Mouse (Mus musculus) heart, postnatal 0 days (tissue): ENCODE results near the gene Ubash3a. TPM values are rescaled to one million over a fixed set of nuclear protein-coding genes. Genes with fewer than 3 reads are reported as not detected.

Source experiments
- ATAC-seq: fragments of 200-750 bp; cut with Nextera tagmentation; 2 replicates; pipeline ENCODE4 v1.8.0; 2017; ENCODE audit warnings: low read depth, moderate number of reproducible peaks, moderate library complexity; ENCODE audit not compliant: insufficient read depth
- DNase-seq: peaks from one replicate; pipeline ENCODE4 v3.0.0-alpha.2; 2016; ENCODE audit warnings: low spot score
- H3K27ac ChIP-seq: fragments of 300-500 bp; sonication (generic); 2 replicates; pipeline ENCODE4 v1.5.1; 2014; ENCODE audit warnings: low read depth, mild to moderate bottlenecking
- H3K27me3 ChIP-seq: fragments of 300-500 bp; sonication (generic); 2 replicates; pipeline ENCODE4 v1.6.1; 2014; ENCODE audit warnings: low read length, mixed read lengths; ENCODE audit not compliant: control insufficient read depth, insufficient read depth
- H3K36me3 ChIP-seq: fragments of 300-500 bp; sonication (generic); replicated peaks from 2 replicates; pipeline ENCODE4 v1.6.1; 2014; ENCODE audit warnings: low read length, mixed read lengths; ENCODE audit not compliant: control insufficient read depth, insufficient read depth
- H3K4me1 ChIP-seq: fragments of 300-500 bp; sonication (generic); 2 replicates; pipeline ENCODE4 v1.6.1; 2014; ENCODE audit warnings: antibody characterized with exemption; ENCODE audit not compliant: control insufficient read depth, insufficient read depth
- H3K4me2 ChIP-seq: fragments of 300-500 bp; sonication (generic); 2 replicates; pipeline ENCODE4 v1.6.1; 2014; ENCODE audit warnings: low read depth, mild to moderate bottlenecking, low read length, moderate library complexity
- H3K4me3 ChIP-seq: fragments of 300-500 bp; sonication (generic); 2 replicates; pipeline ENCODE4 v1.5.1; 2014; ENCODE audit warnings: low read depth, low read length
- H3K9ac ChIP-seq: fragments of 300-500 bp; sonication (generic); replicated peaks from 2 replicates; pipeline ENCODE4 v1.6.1; 2014; ENCODE audit warnings: low read depth, low read length, mixed read lengths
- H3K9me3 ChIP-seq: fragments of 300-500 bp; sonication (generic); replicated peaks from 2 replicates; pipeline ENCODE4 v1.6.1; 2016; ENCODE audit warnings: low read length; ENCODE audit not compliant: control insufficient read depth
- CTCF ChIP-seq: IDR thresholded peaks from 2 replicates; pipeline ENCODE4 v1.5.1; 2016; ENCODE audit warnings: antibody characterized with exemption, control low read depth, low read depth
- EP300 ChIP-seq: IDR thresholded peaks from 2 replicates; pipeline ENCODE4 v1.6.1; 2016; ENCODE audit warnings: antibody characterized with exemption, low read depth
- WGBS: fragments of 180-500 bp; shearing (Covaris S2); extraction: QIAGEN DNeasy Blood & Tissue Kit; methylation state at CpG from one replicate; pipeline ENCODE4 v1.1.7; 2014; 5-methylcytosine and 5-hydroxymethylcytosine counted together
- polyA plus RNA-seq: library from polyadenylated mRNA; unstranded; fragments of >200 nt; fragmentation: Nextera tagmentation; extraction: Ambion mirVana; gene quantifications from 2 replicates; pipeline ENCODE4 v1.2.1, GENCODE M21; 2015
- total RNA-seq: library from RNA; depleted of rRNA; stranded (reverse); fragments of >200 nt; gene quantifications from 2 replicates; pipeline ENCODE4 v1.2.3, GENCODE M21; 2014; ENCODE audit warnings: low replicate concordance

Ubash3a gene
- total and polyA plus RNA-seq, 2 experiments from 2014 or later = 0.20 TPM; not detected in 1

DNA sequence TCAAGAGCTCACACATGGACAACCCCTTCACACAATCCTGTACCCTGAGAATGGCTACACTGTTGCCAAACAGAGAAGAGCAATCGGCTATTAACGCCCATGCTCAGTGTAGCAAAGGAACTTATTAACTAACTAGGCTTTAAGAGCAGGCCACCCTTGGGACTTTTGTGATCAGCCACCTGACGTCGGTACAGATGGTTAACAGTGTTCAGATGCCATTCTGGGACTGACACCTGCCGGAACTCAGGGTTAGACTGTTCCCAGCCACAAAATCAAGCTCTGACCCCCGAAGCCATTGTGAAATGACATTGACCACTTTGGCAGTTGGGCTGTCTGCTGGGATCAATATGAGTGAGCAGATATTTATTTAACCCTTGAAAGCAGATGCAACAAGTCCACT, 53.7 kb downstream of the Ubash3a start:
- H3K9me3 ChIP-seq = no peaks in the 10 kb centered on the region
- H3K9ac ChIP-seq = no peak overlapping the region
- H3K4me1 ChIP-seq = no peaks in the 10 kb centered on the region
- DNase-seq (no peak), ATAC-seq (no peak)
- no peak overlapping the region for H3K4me3 ChIP-seq
- 81% methylated on average over 6 of the region's 6 CpGs for WGBS
- H3K36me3 ChIP-seq = no peaks in the 10 kb centered on the region
- H3K27me3 ChIP-seq = no peaks in the 10 kb centered on the region
- TF ChIP-seq EP300 = no peak
- TF ChIP-seq CTCF = no peak
- no peak overlapping the region for H3K27ac ChIP-seq
- no peak overlapping the region for H3K4me2 ChIP-seq

DNA sequence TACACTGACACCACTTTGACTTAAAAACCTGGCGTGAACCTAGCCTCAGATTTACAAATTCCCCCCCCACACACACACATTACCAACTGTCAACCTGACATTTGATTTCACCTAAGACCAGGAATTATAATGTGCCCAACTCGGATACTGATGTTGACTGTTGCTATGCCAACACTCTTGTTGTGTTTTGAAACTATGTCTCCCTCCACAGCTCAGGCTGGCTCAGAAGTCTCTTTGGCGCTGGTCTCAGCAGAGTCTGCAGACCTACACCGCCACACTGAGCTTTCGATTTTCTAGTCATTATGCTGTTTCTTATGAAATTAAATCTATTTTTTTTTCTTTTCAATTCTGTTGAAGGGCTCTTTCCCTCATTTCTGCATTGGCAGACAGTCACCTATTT, 55.0 kb downstream of the Ubash3a start:
- Histone ChIP-seq H3K4me3 (no peak overlapping the region), H3K9me3 (no peaks in the 10 kb centered on the region), H3K4me1 (no peaks in the 10 kb centered on the region), H3K27me3 (no peaks in the 10 kb centered on the region), H3K9ac (no peak overlapping the region), H3K27ac (no peak overlapping the region), H3K4me2 (no peak overlapping the region), H3K36me3 (no peaks in the 10 kb centered on the region)
- DNase-seq (no peak), ATAC-seq (no peak)
- no peak for TF ChIP-seq CTCF
- TF ChIP-seq EP300 = no peak
- WGBS = 60% methylated on average over 5 of the region's 5 CpGs

DNA sequence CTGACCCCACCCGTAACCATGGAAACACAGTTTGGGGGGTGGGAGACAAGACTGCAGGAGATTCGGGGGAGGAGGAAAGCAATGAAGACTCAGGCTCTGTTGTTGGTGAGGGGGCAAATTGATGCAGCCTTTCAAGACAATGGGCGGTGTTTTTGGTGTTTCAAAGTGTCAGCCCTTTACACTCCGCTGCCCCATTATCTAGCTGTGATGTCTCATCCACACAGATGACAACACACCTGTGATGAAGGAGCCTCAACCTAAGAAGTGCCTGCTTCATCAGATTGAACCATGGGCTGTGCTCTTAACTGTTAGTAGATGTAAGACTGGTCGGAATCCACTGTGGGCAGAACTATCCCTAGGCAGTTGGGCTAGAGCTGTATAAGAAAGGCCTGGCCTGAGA, 56.1 kb downstream of the Ubash3a start:
- TF ChIP-seq EP300 (no peak), CTCF (no peak)
- H3K27me3 ChIP-seq = no peaks in the 10 kb centered on the region
- H3K4me2 ChIP-seq = no peak overlapping the region
- H3K4me3 ChIP-seq = no peak overlapping the region
- H3K9me3 ChIP-seq = no peaks in the 10 kb centered on the region
- ATAC-seq (no peak), DNase-seq (no peak)
- no peaks in the 10 kb centered on the region for H3K4me1 ChIP-seq
- no peaks in the 10 kb centered on the region for H3K36me3 ChIP-seq
- no peak overlapping the region for H3K9ac ChIP-seq
- no peak overlapping the region for H3K27ac ChIP-seq
- WGBS = 92% methylated on average over 5 of the region's 5 CpGs

DNA sequence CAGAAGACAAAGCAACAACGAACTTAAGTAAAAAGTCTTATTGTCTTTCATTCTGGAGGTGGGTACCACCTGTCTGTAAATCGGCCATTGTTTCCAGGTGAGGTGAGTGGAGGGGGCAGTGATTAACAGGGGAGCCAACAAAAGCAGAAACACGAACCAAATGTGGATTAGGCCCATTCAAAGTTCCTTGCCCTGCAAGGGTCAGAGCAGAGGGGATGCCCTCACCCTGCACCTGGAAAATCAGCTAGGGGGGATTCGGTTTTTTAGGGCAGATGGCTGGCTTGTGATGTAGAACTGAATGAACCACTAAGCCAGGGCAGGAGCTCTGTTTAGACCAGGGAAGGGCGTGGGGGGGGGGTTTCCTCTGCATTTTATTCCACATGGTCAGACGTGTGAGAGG, 56.7 kb downstream of the Ubash3a start:
- ATAC-seq = no peak
- no peak overlapping the region for H3K4me3 ChIP-seq
- 59% methylated on average over 6 of the region's 6 CpGs for WGBS
- H3K27me3 ChIP-seq = no peaks in the 10 kb centered on the region
- no peaks in the 10 kb centered on the region for H3K36me3 ChIP-seq
- H3K9ac ChIP-seq = no peak overlapping the region
- H3K4me2 ChIP-seq = no peak overlapping the region
- H3K9me3 ChIP-seq = no peaks in the 10 kb centered on the region
- no peak overlapping the region for H3K27ac ChIP-seq
- DNase-seq = no peak
- TF ChIP-seq EP300 (no peak), CTCF (no peak)
- no peaks in the 10 kb centered on the region for H3K4me1 ChIP-seq

DNA sequence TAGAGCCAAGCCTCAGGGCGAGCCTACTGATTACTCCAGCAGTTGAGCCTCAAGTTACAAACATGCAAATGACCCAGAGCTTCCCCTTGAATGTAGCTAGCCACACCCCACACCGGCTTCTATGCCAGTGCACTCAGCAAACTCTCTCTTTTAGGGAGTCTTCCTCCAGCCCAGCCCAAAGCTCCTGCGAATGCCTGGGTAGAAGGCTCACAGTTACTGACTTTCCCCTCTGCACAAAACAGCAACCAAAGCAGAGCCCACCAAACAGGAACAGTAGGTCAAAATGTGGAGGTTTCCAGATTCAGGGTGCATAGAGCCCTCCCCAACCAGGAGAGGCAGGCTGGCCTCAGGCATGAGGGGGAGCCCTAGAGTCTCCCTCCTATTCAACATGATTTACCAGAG, 57.5 kb downstream of the Ubash3a start:
- TF ChIP-seq EP300 (no peak), CTCF (no peak)
- no peak overlapping the region for H3K4me3 ChIP-seq
- no peak overlapping the region for H3K4me2 ChIP-seq
- WGBS = 23% methylated on average over 3 of the region's 3 CpGs
- H3K27me3 ChIP-seq = no peaks in the 10 kb centered on the region
- DNase-seq (no peak), ATAC-seq (no peak)
- H3K27ac ChIP-seq = no peak overlapping the region
- no peaks in the 10 kb centered on the region for H3K9me3 ChIP-seq
- H3K4me1 ChIP-seq = no peaks in the 10 kb centered on the region
- H3K36me3 ChIP-seq = no peaks in the 10 kb centered on the region
- no peak overlapping the region for H3K9ac ChIP-seq

DNA sequence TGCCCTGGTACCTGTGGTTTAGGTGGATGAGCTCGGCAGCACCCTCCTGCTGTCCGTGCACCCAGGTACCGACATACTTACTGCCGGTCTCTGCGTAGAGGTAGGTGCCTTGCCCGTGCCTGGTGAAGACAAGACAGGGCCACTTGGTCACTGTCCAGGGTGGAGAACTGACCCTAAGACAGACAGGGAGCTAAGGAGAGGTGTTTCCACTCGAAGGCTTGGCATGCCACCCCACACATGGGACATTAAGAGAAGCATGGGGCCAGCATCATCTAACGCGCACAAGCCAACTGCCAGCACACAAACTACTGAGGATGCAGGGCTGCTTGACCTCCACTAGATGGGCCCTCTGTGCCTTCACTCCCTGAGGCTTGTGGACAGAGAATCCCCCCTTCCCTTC, 58.2 kb downstream of the Ubash3a start:
- DNase-seq = no peak
- no peak overlapping the region for H3K27ac ChIP-seq
- H3K9ac ChIP-seq = no peak overlapping the region
- H3K36me3 ChIP-seq = no peaks in the 10 kb centered on the region
- H3K4me3 ChIP-seq = no peak overlapping the region
- no peaks in the 10 kb centered on the region for H3K27me3 ChIP-seq
- H3K4me2 ChIP-seq = no peak overlapping the region
- H3K4me1 ChIP-seq = no peaks in the 10 kb centered on the region
- H3K9me3 ChIP-seq = no peaks in the 10 kb centered on the region
- 86% methylated on average over 9 of the region's 9 CpGs for WGBS
- no peak for ATAC-seq
- no peak for TF ChIP-seq EP300
- no peak for TF ChIP-seq CTCF
